In the genomic region with DNA sequence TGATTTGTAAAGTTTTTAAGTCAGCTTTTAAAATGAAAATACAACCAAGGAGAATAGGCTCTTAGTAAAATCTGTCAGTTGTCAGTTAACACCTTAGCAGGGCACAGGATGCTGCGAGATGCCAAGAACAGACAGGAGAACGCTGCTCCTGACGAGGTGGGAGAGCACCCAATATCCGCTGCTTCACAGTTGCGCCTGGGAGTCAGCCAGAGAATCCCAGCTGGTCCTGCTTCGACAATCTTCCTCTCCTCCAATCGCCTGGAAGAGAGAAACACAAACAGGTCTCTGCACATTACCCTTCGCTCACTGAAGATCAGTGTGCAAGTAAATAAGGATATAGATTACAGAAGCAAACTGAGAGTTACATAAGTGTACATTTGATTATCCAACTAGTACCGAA, we compare ENCODE assay signal across 15 mouse cellular contexts.
A peak's percentile ranks its signal among the peaks of the same experiment; 100 is the strongest.
DNase-seq lines count a peak whose midpoint lies in the region; ATAC-seq lines count a peak whose summit lies in the region.
"Had no signal": no experiment of that assay in that cellular context is flagged by ENCODE, and none has a peak within 500 bp of the region (broad histone marks: within the 10 kb centered on the region; RNA-seq: fewer than 3 reads in every experiment).

No protein-coding gene starts in this region.

- H3K4me2 ChIP-seq in forebrain, embryonic 13.5 days = no peak overlapping the region
- H3K4me2 ChIP-seq in forebrain, embryonic 12.5 days = no peak overlapping the region
- H3K4me2 ChIP-seq: embryonic facial prominence, embryonic 12.5 days; hindbrain, embryonic 14.5 days; lung, embryonic 15.5 days had no signal

- H3K9me3 ChIP-seq in forebrain, embryonic 13.5 days (replicated peaks) = no peaks in the 10 kb centered on the region
- H3K9me3 ChIP-seq in forebrain, embryonic 12.5 days = no peaks in the 10 kb centered on the region
- H3K9me3 ChIP-seq: embryonic facial prominence, embryonic 12.5 days; lung, embryonic 15.5 days had no signal

- no peaks in the 10 kb centered on the region for H3K27me3 ChIP-seq in forebrain, embryonic 13.5 days
- H3K27me3 ChIP-seq in forebrain, embryonic 12.5 days = no peaks in the 10 kb centered on the region
- H3K27me3 ChIP-seq: embryonic facial prominence, embryonic 12.5 days; lung, embryonic 15.5 days had no signal

- H3K4me1 ChIP-seq in forebrain, embryonic 13.5 days = no peaks in the 10 kb centered on the region
- no peaks in the 10 kb centered on the region for H3K4me1 ChIP-seq in forebrain, embryonic 12.5 days
- H3K4me1 ChIP-seq: embryonic facial prominence, embryonic 12.5 days; lung, embryonic 15.5 days had no signal

- peak; percentile 96 to 97 for DNase-seq in cerebellum, postnatal 10 days
- peak; percentile 31 to 32 for DNase-seq in layer of hippocampus, postnatal 36 days
- peak; percentile 42 for DNase-seq in right cerebral cortex, adult 18-20 months
- no peak for DNase-seq in heart, postnatal 14 days
- no peak for DNase-seq in thymus, postnatal 14 days
- DNase-seq: adrenal gland, adult 8-10 months; gastrocnemius, postnatal 25 days; kidney, postnatal 4 days; thymus, postnatal 4 days had no signal

- 75% methylated on average over 9 of the region's 9 CpGs for WGBS in forebrain, embryonic 13.5 days
- 75% methylated on average over 9 of the region's 9 CpGs for WGBS in forebrain, embryonic 12.5 days

- intact Hi-C loops in heart, postnatal 14 days (cut with DNase I) = no loop called here

- no peak overlapping the region for H3K27ac ChIP-seq in forebrain, embryonic 13.5 days
- H3K27ac ChIP-seq in forebrain, embryonic 12.5 days = no peak overlapping the region
- H3K27ac ChIP-seq: embryonic facial prominence, embryonic 12.5 days; hindbrain, embryonic 14.5 days; lung, embryonic 15.5 days had no signal

- H3K9ac ChIP-seq in forebrain, embryonic 13.5 days = no peak overlapping the region
- H3K9ac ChIP-seq in forebrain, embryonic 12.5 days = no peak overlapping the region
- H3K9ac ChIP-seq: embryonic facial prominence, embryonic 12.5 days; hindbrain, embryonic 14.5 days; lung, embryonic 15.5 days had no signal

- no peak overlapping the region for H3K4me3 ChIP-seq in forebrain, embryonic 13.5 days
- H3K4me3 ChIP-seq in forebrain, embryonic 12.5 days (replicated peaks) = no peak overlapping the region
- H3K4me3 ChIP-seq: embryonic facial prominence, embryonic 12.5 days; lung, embryonic 15.5 days had no signal

- no peaks in the 10 kb centered on the region for H3K36me3 ChIP-seq in forebrain, embryonic 13.5 days (ENCODE audit: poor library complexity, severe bottlenecking)
- H3K36me3 ChIP-seq in forebrain, embryonic 12.5 days (replicated peaks) = no peaks in the 10 kb centered on the region
- H3K36me3 ChIP-seq: embryonic facial prominence, embryonic 12.5 days; lung, embryonic 15.5 days had no signal

- peak; percentile 81 for ATAC-seq in forebrain, embryonic 13.5 days
- no peak for ATAC-seq in forebrain, embryonic 12.5 days (ENCODE audit: low FRiP score)
- ATAC-seq in erythroid progenitor cell, adult 5-6 weeks (replicated peaks; ENCODE audit: low FRiP score, poor library complexity, severe bottlenecking) = no peak

Comparison
In these comparisons a context has a peak if more than half of its experiments do, and no peak if none do; other contexts are left out.
1. DNase-seq: peak in cerebellum, postnatal 10 days (2 of 2), layer of hippocampus, postnatal 36 days (2 of 2) and right cerebral cortex, adult 18-20 months (single experiment); none in heart, postnatal 14 days (0 of 2) and thymus, postnatal 14 days (single experiment).